Mouse (Mus musculus): ENCODE data around the gene Cbfa2t3.

Cbfa2t3 gene

GRCm38 (mm10) chr8:122699005-122699492, at the start of gene Cbfa2t3:
Gene Cbfa2t3, minus strand, starts transcription at chr8:122699109.
- no peak; the same call in 1 of the 2 replicates for TF ChIP-seq GATA4 (IDR thresholded peaks at IDR 0.05; ENCODE audit: insufficient replicate concordance, low read length)

GRCm38 (mm10) chr8:122747825-122748224, 48.9 kb upstream of the Cbfa2t3 start:
- TF ChIP-seq GATA4 (IDR thresholded peaks at IDR 0.05; ENCODE audit: insufficient replicate concordance, low read length): no peak

GRCm38 (mm10) chr8:122746439-122746838, 47.5 kb upstream of the Cbfa2t3 start:
- TF ChIP-seq GATA4 (IDR thresholded peaks at IDR 0.05; ENCODE audit: insufficient replicate concordance, low read length): no peak

- TF ChIP-seq GATA4 (IDR thresholded peaks at IDR 0.05; ENCODE audit: insufficient replicate concordance, low read length): no peak
Measured at GRCm38 (mm10) chr8:122745750-122746275, 46.9 kb upstream of the Cbfa2t3 start.

- TF ChIP-seq GATA4 (IDR thresholded peaks at IDR 0.05; ENCODE audit: insufficient replicate concordance, low read length): no peak
Measured at GRCm38 (mm10) chr8:122745022-122745749, 46.3 kb upstream of the Cbfa2t3 start.

- TF ChIP-seq GATA4 (IDR thresholded peaks at IDR 0.05; ENCODE audit: insufficient replicate concordance, low read length): no peak
Measured at GRCm38 (mm10) chr8:122742471-122742870, 43.6 kb upstream of the Cbfa2t3 start.

GRCm38 (mm10) chr8:122739102-122739725, 40.3 kb upstream of the Cbfa2t3 start:
- TF ChIP-seq GATA4 (IDR thresholded peaks at IDR 0.05; ENCODE audit: insufficient replicate concordance, low read length): no peak

- no peak for TF ChIP-seq GATA4 (IDR thresholded peaks at IDR 0.05; ENCODE audit: insufficient replicate concordance, low read length)
Measured at GRCm38 (mm10) chr8:122737886-122738285, 39.0 kb upstream of the Cbfa2t3 start.

- TF ChIP-seq GATA4 (IDR thresholded peaks at IDR 0.05; ENCODE audit: insufficient replicate concordance, low read length): no peak
Measured at GRCm38 (mm10) chr8:122737071-122737470, 38.2 kb upstream of the Cbfa2t3 start.

- TF ChIP-seq GATA4 (IDR thresholded peaks at IDR 0.05; ENCODE audit: insufficient replicate concordance, low read length): no peak
Measured at GRCm38 (mm10) chr8:122736623-122737022, 37.7 kb upstream of the Cbfa2t3 start.

- peak; percentile 99 for TF ChIP-seq GATA4 (IDR thresholded peaks at IDR 0.05; ENCODE audit: insufficient replicate concordance, low read length)
Measured at GRCm38 (mm10) chr8:122735542-122736473, 36.9 kb upstream of the Cbfa2t3 start.

GRCm38 (mm10) chr8:122735110-122735509, 36.2 kb upstream of the Cbfa2t3 start:
- TF ChIP-seq GATA4 (IDR thresholded peaks at IDR 0.05; ENCODE audit: insufficient replicate concordance, low read length): no peak

GRCm38 (mm10) chr8:122728630-122729029, 29.7 kb upstream of the Cbfa2t3 start:
- no peak for TF ChIP-seq GATA4 (IDR thresholded peaks at IDR 0.05; ENCODE audit: insufficient replicate concordance, low read length)

GRCm38 (mm10) chr8:122727412-122727811, 28.5 kb upstream of the Cbfa2t3 start:
- TF ChIP-seq GATA4 (IDR thresholded peaks at IDR 0.05; ENCODE audit: insufficient replicate concordance, low read length): no peak

- TF ChIP-seq GATA4 (IDR thresholded peaks at IDR 0.05; ENCODE audit: insufficient replicate concordance, low read length): no peak
Measured at GRCm38 (mm10) chr8:122726789-122727188, 27.9 kb upstream of the Cbfa2t3 start.

All from liver, adult (tissue).